Mouse (Mus musculus) forelimb bud, embryonic 11.5 days (tissue): Measurements from ENCODE around the gene Fcna.

Experiments used
- DNase-seq: peaks from one replicate; pipeline ENCODE4 v3.0.0-alpha.2; 2012; ENCODE audit warnings: low read depth, low spot score

The Fcna gene

GRCm38 (mm10) chr2:25608671-25609070 is 19.2 kb downstream of the Fcna start:
- no peak for DNase-seq

- peak; percentile 91 for DNase-seq
Measured at GRCm38 (mm10) chr2:25607761-25608622, 19.8 kb downstream of the Fcna start, which contains the start of gene Rabl6. Rabl6 (minus strand) TSS chr2:25608521.

- DNase-seq = no peak
Measured at GRCm38 (mm10) chr2:25602526-25602925, 25.3 kb downstream of the Fcna start.

- no peak for DNase-seq
Measured at GRCm38 (mm10) chr2:25600037-25600436, 27.8 kb downstream of the Fcna start.

- DNase-seq = no peak
Measured at GRCm38 (mm10) chr2:25598749-25599148, 29.1 kb downstream of the Fcna start.

GRCm38 (mm10) chr2:25596765-25597510 is 30.9 kb downstream of the Fcna start:
- DNase-seq = no peak

GRCm38 (mm10) chr2:25591863-25592262 is 36.0 kb downstream of the Fcna start:
- DNase-seq = no peak

GRCm38 (mm10) chr2:25588227-25588907 is 39.5 kb downstream of the Fcna start:
- no peak for DNase-seq

GRCm38 (mm10) chr2:25587290-25587689 is 40.5 kb downstream of the Fcna start:
- DNase-seq = no peak

- DNase-seq = no peak
Measured at GRCm38 (mm10) chr2:25585601-25586000, 42.2 kb downstream of the Fcna start.

- DNase-seq = no peak
Measured at GRCm38 (mm10) chr2:25584856-25585255, 43.0 kb downstream of the Fcna start.

- no peak for DNase-seq
Measured at GRCm38 (mm10) chr2:25584152-25584551, 43.7 kb downstream of the Fcna start.

GRCm38 (mm10) chr2:25583571-25583970 is 44.3 kb downstream of the Fcna start:
- no peak for DNase-seq

- no peak for DNase-seq
Measured at GRCm38 (mm10) chr2:25583120-25583481, 44.7 kb downstream of the Fcna start.

- DNase-seq = no peak
Measured at GRCm38 (mm10) chr2:25582466-25583119, 45.2 kb downstream of the Fcna start.

GRCm38 (mm10) chr2:25581901-25582301 is 45.9 kb downstream of the Fcna start:
- DNase-seq = no peak

- peak; percentile 81 for DNase-seq
Measured at GRCm38 (mm10) chr2:25581294-25581864, 46.5 kb downstream of the Fcna start, which contains the start of gene Ajm1. Ajm1 (minus strand) TSS chr2:25581757.

- DNase-seq = no peak
Measured at GRCm38 (mm10) chr2:25580621-25581101, 47.2 kb downstream of the Fcna start.

- peak; percentile 62 for DNase-seq
Measured at GRCm38 (mm10) chr2:25579737-25580460, 47.9 kb downstream of the Fcna start.
